In the genomic region with DNA sequence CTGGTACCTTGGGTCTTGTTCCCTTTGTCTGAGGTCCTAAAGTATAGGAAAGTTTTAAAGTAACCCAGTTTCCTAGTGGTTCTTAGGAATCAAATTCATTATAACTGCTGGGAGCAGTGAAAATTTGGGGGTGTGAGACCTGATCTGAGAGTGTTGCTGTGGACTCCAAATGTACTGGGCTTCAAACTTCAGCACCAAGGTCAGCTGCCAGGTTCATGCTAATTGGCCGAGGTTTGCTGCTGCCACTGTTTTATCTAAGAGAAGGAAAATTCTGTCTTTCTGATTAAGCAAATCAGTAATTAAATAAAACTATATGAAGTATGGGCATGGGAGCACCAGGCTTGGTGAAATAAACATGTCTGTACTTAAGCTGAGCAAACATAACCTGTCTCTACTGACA, we compare ENCODE assay signal across 11 mouse cellular contexts.
DNase-seq lines count a peak whose midpoint lies in the region.
"Had no signal": no experiment of that assay in that cellular context is flagged by ENCODE, and none has a peak within 500 bp of the region (broad histone marks: within the 10 kb centered on the region; RNA-seq: fewer than 3 reads in every experiment).

No protein-coding gene starts in this region.

- no peaks in the 10 kb centered on the region for H3K36me3 ChIP-seq in splenic B cell, adult 2 months (ENCODE audit: control insufficient read depth, insufficient read depth, low read length, poor library complexity, severe bottlenecking)
- H3K36me3 ChIP-seq: embryonic facial prominence, embryonic 13.5 days; hindbrain, embryonic 12.5 days had no signal

- DNase-seq in heart, postnatal 10 days, result peak; percentile 18 to 31
- DNase-seq in heart, adult 11 months, result no peak
- peak; percentile 1 for DNase-seq in lung, postnatal 36 days
- no peak for DNase-seq in lung, postnatal 25 days (ENCODE audit: low spot score)
- peak; percentile 56 for DNase-seq in embryo, embryonic 10.5 days (ENCODE audit: low spot score)
- peak; percentile 4 for DNase-seq in splenic B cell, adult 2 months (ENCODE audit: low read depth, low spot score)
- DNase-seq in left cerebral cortex, postnatal 36 days (ENCODE audit: low spot score in 2 of 2), result no peak
- DNase-seq in thymus, adult 18-20 months, result no peak
- DNase-seq: gastrocnemius, adult 2 months had no signal

- no peaks in the 10 kb centered on the region for H3K27me3 ChIP-seq in splenic B cell, adult 2 months (ENCODE audit: control insufficient read depth, insufficient read depth, low read length, poor library complexity, severe bottlenecking)
- H3K27me3 ChIP-seq: embryonic facial prominence, embryonic 13.5 days; hindbrain, embryonic 12.5 days had no signal

- intact Hi-C loops in heart, postnatal 10 days (cut with DNase I), result loop anchor here (5.0 kb wide), 1 partner anchor 1186 kb away; no protein-coding TSS in a partner anchor
- intact Hi-C loops in left cerebral cortex, postnatal 36 days (cut with DNase I), result loop anchor here (5.0 kb wide), 1 partner anchor 1186 kb away; no protein-coding TSS in a partner anchor

Comparison
In these comparisons a context has a peak if more than half of its experiments do, and no peak if none do; other contexts are left out.
1. DNase-seq: peak in heart, postnatal 10 days (2 of 2), lung, postnatal 36 days (single experiment), embryo, embryonic 10.5 days (single experiment) and splenic B cell, adult 2 months (single experiment); none in heart, adult 11 months (single experiment), lung, postnatal 25 days (single experiment), left cerebral cortex, postnatal 36 days (0 of 2) and thymus, adult 18-20 months (0 of 2).